Mouse (Mus musculus) kidney, embryonic 14.5 days (tissue): Measurements from ENCODE around the gene Tbc1d2b. TPM values are rescaled to one million over a fixed set of nuclear protein-coding genes. Genes with fewer than 3 reads are reported as not detected.

Experiments used
- ATAC-seq: fragments of 200-750 bp; cut with Nextera tagmentation; 2 replicates; pipeline ENCODE4 v1.8.0; 2017; ENCODE audit warnings: moderate number of reproducible peaks, mild to moderate bottlenecking, moderate TSS enrichment, moderate library complexity; ENCODE audit not compliant: low FRiP score, low TSS enrichment
- H3K27ac ChIP-seq: fragments of 300-500 bp; sonication (generic); 2 replicates; pipeline ENCODE4 v1.5.1; 2014; ENCODE audit warnings: low read depth, mild to moderate bottlenecking, low read length, moderate library complexity, mixed read lengths
- H3K27me3 ChIP-seq: fragments of 300-500 bp; sonication (generic); 2 replicates; pipeline ENCODE4 v1.6.1; 2014; ENCODE audit warnings: mild to moderate bottlenecking, low read length; ENCODE audit not compliant: control insufficient read depth, insufficient read depth
- H3K36me3 ChIP-seq: fragments of 300-500 bp; sonication (generic); 2 replicates; pipeline ENCODE4 v1.6.1; 2014; ENCODE audit warnings: low read length, mixed read lengths; ENCODE audit not compliant: control insufficient read depth, insufficient read depth
- H3K4me1 ChIP-seq: fragments of 300-500 bp; sonication (generic); 2 replicates; pipeline ENCODE4 v1.6.1; 2014; ENCODE audit warnings: low read length, mixed read lengths; ENCODE audit not compliant: control insufficient read depth, insufficient read depth
- H3K4me2 ChIP-seq: fragments of 300-500 bp; sonication (generic); replicated peaks from 2 replicates; pipeline ENCODE4 v1.6.1; 2014; ENCODE audit warnings: low read depth, mild to moderate bottlenecking, low read length
- H3K4me3 ChIP-seq: fragments of 300-500 bp; sonication (generic); 2 replicates; pipeline ENCODE4 v1.5.1; 2014; ENCODE audit warnings: mild to moderate bottlenecking, low read length
- H3K9ac ChIP-seq: fragments of 300-500 bp; sonication (generic); 2 replicates; pipeline ENCODE4 v1.6.1; 2014; ENCODE audit warnings: low read depth, mild to moderate bottlenecking, low read length, moderate library complexity
- H3K9me3 ChIP-seq: fragments of 300-500 bp; sonication (generic); 2 replicates; pipeline ENCODE4 v1.6.1; 2016; ENCODE audit warnings: low read length; ENCODE audit not compliant: control insufficient read depth
- WGBS: fragments of 180-500 bp; shearing (Covaris S2); extraction: QIAGEN DNeasy Blood & Tissue Kit; methylation state at CpG from one replicate; pipeline ENCODE4 v1.1.7; 2014; 5-methylcytosine and 5-hydroxymethylcytosine counted together
- polyA plus RNA-seq: library from polyadenylated mRNA; unstranded; fragments of >200 nt; fragmentation: Nextera tagmentation; extraction: Ambion mirVana; gene quantifications from 2 replicates; pipeline ENCODE4 v1.2.1, GENCODE M21; 2014

Gene Tbc1d2b
- polyA plus RNA-seq, 1 experiment from 2014 or later = 14.7 TPM

- H3K27ac ChIP-seq = no peak overlapping the region
- no peaks in the 10 kb centered on the region for H3K9me3 ChIP-seq
- no peak overlapping the region for H3K4me2 ChIP-seq
- H3K9ac ChIP-seq = no peak overlapping the region
- H3K4me3 ChIP-seq = no peak overlapping the region
- no peaks in the 10 kb centered on the region for H3K27me3 ChIP-seq
- no peak for ATAC-seq
- WGBS = 88% methylated on average over 6 of the region's 6 CpGs
- no peaks in the 10 kb centered on the region for H3K4me1 ChIP-seq
- peaks cover 25% of the 10 kb centered on the region for H3K36me3 ChIP-seq
These were observed 61.9 kb downstream of the Tbc1d2b start for GRCm38 (mm10) chr9:90208655-90209054.

DNA sequence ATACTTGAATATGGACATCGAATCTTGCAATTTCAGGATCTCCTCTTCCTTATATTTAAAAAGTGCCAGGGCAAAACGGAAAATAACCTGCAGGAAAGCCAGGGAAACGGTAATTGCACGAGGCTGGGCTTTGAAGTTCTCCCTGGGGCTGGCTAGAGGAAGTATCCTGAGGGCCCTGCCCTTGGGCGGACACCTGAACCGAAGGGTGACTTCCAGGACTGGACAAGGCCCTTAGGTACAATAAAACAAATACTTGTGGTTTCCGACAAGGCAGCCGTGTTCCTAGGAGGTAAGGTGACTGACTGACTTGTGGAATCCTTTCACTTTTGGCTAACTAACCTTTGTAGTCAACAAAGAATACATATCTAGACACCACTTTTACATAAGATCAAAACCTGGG lies 62.8 kb downstream of the Tbc1d2b start:
- WGBS = 68% methylated on average over 8 of the region's 8 CpGs
- Histone ChIP-seq H3K36me3 (peaks cover 25% of the 10 kb centered on the region), H3K4me1 (no peaks in the 10 kb centered on the region), H3K9me3 (no peaks in the 10 kb centered on the region), H3K27ac (no peak overlapping the region), H3K9ac (no peak overlapping the region), H3K4me3 (no peak overlapping the region), H3K4me2 (no peak overlapping the region), H3K27me3 (no peaks in the 10 kb centered on the region)
- no peak for ATAC-seq

DNA sequence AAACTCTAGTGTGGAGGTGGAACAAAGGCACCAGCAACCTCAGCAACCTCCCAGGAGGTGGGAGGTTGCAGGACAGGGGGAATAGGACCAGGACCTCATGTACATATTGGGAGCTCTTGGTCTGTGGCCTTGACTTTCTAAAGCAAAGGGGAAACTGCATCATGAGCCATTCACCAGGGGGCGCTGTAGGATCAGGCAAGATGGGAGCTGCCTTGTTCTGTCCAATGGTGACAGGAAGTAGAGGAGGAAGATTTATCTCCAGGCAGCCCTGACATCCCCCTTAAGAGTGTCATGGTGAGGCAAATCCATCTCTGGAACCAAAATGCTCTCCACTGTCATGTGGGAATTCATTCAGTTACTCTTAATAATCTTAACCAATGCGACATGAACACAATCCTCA lies 64.1 kb downstream of the Tbc1d2b start:
- Histone ChIP-seq H3K9me3 (no peaks in the 10 kb centered on the region), H3K4me1 (no peaks in the 10 kb centered on the region), H3K27ac (no peak overlapping the region), H3K9ac (no peak overlapping the region), H3K4me2 (no peak overlapping the region), H3K36me3 (peaks cover 25% of the 10 kb centered on the region), H3K27me3 (no peaks in the 10 kb centered on the region), H3K4me3 (no peak overlapping the region)
- ATAC-seq = 0 out of 2 replicates have a peak, but pooled peaks have one; percentile 16
- WGBS = 50% methylated on average over 2 of the region's 2 CpGs

GRCm38 (mm10) chr9:90204396-90204915 lies 66.1 kb downstream of the Tbc1d2b start:
- ATAC-seq = no peak
- Histone ChIP-seq H3K4me2 (no peak overlapping the region), H3K4me1 (no peaks in the 10 kb centered on the region), H3K27me3 (no peaks in the 10 kb centered on the region), H3K9ac (no peak overlapping the region), H3K27ac (no peak overlapping the region), H3K4me3 (no peak overlapping the region), H3K9me3 (no peaks in the 10 kb centered on the region), H3K36me3 (peaks cover 17% of the 10 kb centered on the region)
- WGBS = 75% methylated on average over 8 of the region's 8 CpGs

- Histone ChIP-seq H3K27me3 (no peaks in the 10 kb centered on the region), H3K4me1 (no peaks in the 10 kb centered on the region; the same call in 1 of the 2 replicates), H3K4me3 (no peak overlapping the region), H3K36me3 (peaks cover 14% of the 10 kb centered on the region), H3K27ac (no peak overlapping the region), H3K4me2 (no peak overlapping the region), H3K9ac (no peak overlapping the region), H3K9me3 (no peaks in the 10 kb centered on the region)
- 75% methylated on average over 5 of the region's 5 CpGs for WGBS
- ATAC-seq = no peak
These were observed 67.4 kb downstream of the Tbc1d2b start for GRCm38 (mm10) chr9:90203233-90203632.

GRCm38 (mm10) chr9:90201541-90201940 lies 69.1 kb downstream of the Tbc1d2b start:
- Histone ChIP-seq H3K27me3 (no peaks in the 10 kb centered on the region), H3K9me3 (no peaks in the 10 kb centered on the region), H3K27ac (no peak overlapping the region), H3K4me3 (no peak overlapping the region), H3K4me1 (no peaks in the 10 kb centered on the region; the same call in 1 of the 2 replicates), H3K9ac (no peak overlapping the region), H3K36me3 (peaks cover 14% of the 10 kb centered on the region), H3K4me2 (no peak overlapping the region)
- ATAC-seq = no peak
- 25% methylated on average over 4 of the region's 4 CpGs for WGBS

DNA sequence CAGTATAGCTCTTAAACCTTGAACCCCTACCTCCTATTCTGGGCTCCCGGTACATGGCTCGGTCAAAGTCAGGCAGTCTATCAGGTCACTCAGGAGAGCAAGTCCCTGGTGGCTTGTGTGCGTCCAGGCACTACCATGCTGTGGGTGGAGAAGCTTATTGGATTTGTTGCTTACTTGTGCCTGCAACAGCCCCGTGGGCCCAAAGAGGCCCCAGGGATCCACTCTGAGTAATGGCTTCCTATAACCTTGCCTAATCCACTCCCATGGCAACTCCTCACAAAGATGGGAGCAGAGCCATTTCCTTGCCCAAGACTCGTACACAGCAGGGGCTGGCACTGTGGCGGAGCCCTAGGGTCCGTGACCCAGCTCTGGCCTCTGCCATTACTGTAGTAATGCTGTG lies 69.5 kb downstream of the Tbc1d2b start:
- WGBS = 82% methylated on average over 7 of the region's 7 CpGs
- ATAC-seq = no peak; the same call in 1 of the 2 replicates
- no peaks in the 10 kb centered on the region; the same call in 1 of the 2 replicates for H3K4me1 ChIP-seq
- H3K9ac ChIP-seq = no peak overlapping the region
- no peaks in the 10 kb centered on the region for H3K27me3 ChIP-seq
- H3K4me3 ChIP-seq = no peak overlapping the region
- H3K9me3 ChIP-seq = no peaks in the 10 kb centered on the region
- no peak overlapping the region for H3K27ac ChIP-seq
- H3K4me2 ChIP-seq = no peak overlapping the region
- peaks cover 14% of the 10 kb centered on the region for H3K36me3 ChIP-seq

DNA sequence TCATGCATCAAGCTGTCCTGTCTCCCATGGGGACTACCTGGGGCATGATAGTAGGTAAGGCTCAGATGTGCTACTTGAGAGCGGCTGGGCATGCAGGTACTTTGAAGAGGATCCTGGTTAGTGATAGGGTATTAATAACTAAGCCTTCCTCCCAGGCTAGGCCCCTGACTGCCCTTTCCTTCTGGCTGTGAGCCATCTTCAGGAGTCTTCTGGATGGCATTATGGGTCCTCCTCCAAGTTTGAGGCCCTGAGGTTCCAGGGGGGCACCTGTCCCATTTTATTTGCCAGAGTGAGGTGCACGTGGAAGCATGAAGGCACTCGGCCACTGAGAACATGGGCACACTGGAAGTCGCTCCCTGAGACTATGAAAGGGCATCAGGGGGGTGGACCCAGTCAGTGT lies 70.1 kb downstream of the Tbc1d2b start:
- no peaks in the 10 kb centered on the region; the same call in 1 of the 2 replicates for H3K4me1 ChIP-seq
- H3K4me2 ChIP-seq = no peak overlapping the region
- H3K27me3 ChIP-seq = no peaks in the 10 kb centered on the region
- no peak overlapping the region for H3K27ac ChIP-seq
- 94% methylated on average over 4 of the region's 4 CpGs for WGBS
- no peaks in the 10 kb centered on the region for H3K9me3 ChIP-seq
- no peak overlapping the region for H3K9ac ChIP-seq
- H3K36me3 ChIP-seq = peaks cover 12% of the 10 kb centered on the region
- ATAC-seq = no peak
- H3K4me3 ChIP-seq = no peak overlapping the region

DNA sequence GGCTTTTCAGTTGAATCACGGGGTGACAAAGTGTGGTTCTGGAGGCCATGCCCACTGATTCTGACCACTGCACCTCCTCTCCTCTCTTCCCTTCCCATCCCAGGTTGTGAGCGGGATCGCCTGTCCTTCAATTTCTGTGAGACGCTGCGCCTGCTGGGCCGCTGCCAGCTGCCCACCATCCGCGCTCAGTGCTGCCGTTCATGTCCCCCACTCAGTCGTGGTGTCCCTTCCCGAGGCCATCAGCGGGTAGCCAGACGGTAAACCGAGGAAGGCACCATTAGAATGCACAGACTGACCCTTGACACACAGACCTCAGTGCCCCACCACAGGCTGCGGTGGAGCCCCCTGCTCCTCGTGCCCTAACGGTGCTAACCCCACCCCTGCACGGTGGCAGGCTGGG lies 71.0 kb downstream of the Tbc1d2b start:
- no peak for ATAC-seq
- no peak overlapping the region for H3K9ac ChIP-seq
- H3K36me3 ChIP-seq = peaks cover 4% of the 10 kb centered on the region
- no peak overlapping the region for H3K4me3 ChIP-seq
- no peak overlapping the region for H3K27ac ChIP-seq
- H3K4me2 ChIP-seq = no peak overlapping the region
- H3K9me3 ChIP-seq = no peaks in the 10 kb centered on the region
- H3K4me1 ChIP-seq = no peaks in the 10 kb centered on the region; the same call in 1 of the 2 replicates
- WGBS = 91% methylated on average over 18 of the region's 18 CpGs
- H3K27me3 ChIP-seq = no peaks in the 10 kb centered on the region
